Mouse (Mus musculus): ENCODE data around the gene Sirpb1b. TPM values are rescaled to one million over a fixed set of nuclear protein-coding genes. Genes with fewer than 3 reads are reported as not detected.
"Not testable (repeated sequence)": the region's sequence is repeated elsewhere in the genome, so short reads cannot be mapped to it uniquely, and the experiment has no call there.

Gene Sirpb1b
- polyA plus RNA-seq (2015; fragmentation: Nextera tagmentation; extraction: Ambion mirVana) = 0.59 and 0.94 TPM in 2 replicates

- WGBS (ENCODE audit: insufficient replicate concordance) = no CpG with 5 or more reads among the region's 1 CpGs
- H3K36me3 ChIP-seq (replicated peaks; ENCODE audit: insufficient read depth, low read length); H3K27ac ChIP-seq (ENCODE audit: low read depth); H3K4me2 ChIP-seq (ENCODE audit: low read depth, low read length); DNase-seq; H3K27me3 ChIP-seq (ENCODE audit: insufficient read depth, low read length); H3K4me3 ChIP-seq (ENCODE audit: low read depth, low read length); H3K9ac ChIP-seq (replicated peaks); H3K4me1 ChIP-seq (ENCODE audit: insufficient read depth); H3K9me3 ChIP-seq (ENCODE audit: low read length): not testable (repeated sequence)
- ATAC-seq = peak; percentile 55
Measured at GRCm38 (mm10) chr3:15574887-15575286, at the start of gene Sirpb1b. Gene Sirpb1b, minus strand, starts transcription at chr3:15575065.

DNA sequence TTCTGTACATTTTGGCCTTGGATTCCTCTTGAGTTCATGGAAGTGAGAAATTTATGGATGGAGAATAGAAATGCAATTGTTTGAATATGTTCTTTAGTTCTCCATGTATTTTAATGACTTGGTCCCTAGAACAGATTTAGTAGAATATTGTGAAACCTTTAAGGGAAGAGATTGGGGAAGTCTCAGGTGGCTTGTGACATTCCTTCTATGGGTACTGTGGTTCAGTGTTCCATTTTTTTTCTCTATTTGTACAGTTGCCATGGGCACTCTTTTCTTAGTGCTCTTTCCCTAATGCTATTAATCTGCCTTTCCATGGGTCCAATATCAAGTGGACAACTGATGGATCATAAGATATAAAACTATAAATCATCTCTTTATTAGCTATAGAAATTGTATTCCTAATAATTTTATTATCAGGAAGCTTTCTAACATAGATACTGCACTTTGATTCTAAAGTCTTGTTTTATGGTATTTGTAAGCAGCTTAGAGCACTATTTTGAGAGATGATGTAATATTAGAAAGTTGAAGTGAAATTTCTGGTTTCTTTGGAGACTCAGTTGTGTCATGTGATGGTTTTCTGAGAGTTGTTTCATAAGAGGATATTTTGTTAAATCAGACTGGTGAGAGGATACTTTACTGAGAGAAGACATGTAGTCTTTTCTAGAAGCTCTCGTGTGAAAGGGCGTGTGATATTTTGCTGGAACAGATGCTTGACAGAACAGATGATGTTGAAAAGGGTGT is 15.7 kb upstream of the Sirpb1b start:
- ATAC-seq; H3K9me3 ChIP-seq (ENCODE audit: low read length); H3K4me1 ChIP-seq (ENCODE audit: insufficient read depth); H3K36me3 ChIP-seq (replicated peaks; ENCODE audit: insufficient read depth, low read length); H3K9ac ChIP-seq (replicated peaks); H3K4me3 ChIP-seq (ENCODE audit: low read depth, low read length); H3K4me2 ChIP-seq (ENCODE audit: low read depth, low read length); H3K27me3 ChIP-seq (ENCODE audit: insufficient read depth, low read length); H3K27ac ChIP-seq (ENCODE audit: low read depth); DNase-seq: not testable (repeated sequence)
- 77% methylated on average over 2 of the region's 2 CpGs for whole genome bisulfite sequencing (ENCODE audit: insufficient replicate concordance)

GRCm38 (mm10) chr3:15586665-15587064 is 11.8 kb upstream of the Sirpb1b start:
- H3K4me1 ChIP-seq (ENCODE audit: insufficient read depth); H3K27ac ChIP-seq (ENCODE audit: low read depth); DNase-seq; H3K4me3 ChIP-seq (ENCODE audit: low read depth, low read length); H3K27me3 ChIP-seq (ENCODE audit: insufficient read depth, low read length); H3K9me3 ChIP-seq (ENCODE audit: low read length); H3K9ac ChIP-seq (replicated peaks); H3K4me2 ChIP-seq (ENCODE audit: low read depth, low read length); ATAC-seq; H3K36me3 ChIP-seq (replicated peaks; ENCODE audit: insufficient read depth, low read length): not testable (repeated sequence)
- 46% methylated on average over 1 of the region's 1 CpGs for WGBS (ENCODE audit: insufficient replicate concordance)

- DNase-seq = no peak
- no peak for ATAC-seq
- Histone ChIP-seq H3K9me3 (ENCODE audit: low read length) (0 out of 2 replicates have a peak, but pooled peaks cover 2% of the 10 kb centered on the region), H3K27me3 (ENCODE audit: insufficient read depth, low read length) (no peaks in the 10 kb centered on the region), H3K36me3 (replicated peaks; ENCODE audit: insufficient read depth, low read length) (no peaks in the 10 kb centered on the region), H3K4me2 (ENCODE audit: low read depth, low read length) (no peak overlapping the region), H3K9ac (replicated peaks) (no peak overlapping the region), H3K4me3 (ENCODE audit: low read depth, low read length) (no peak overlapping the region), H3K4me1 (ENCODE audit: insufficient read depth) (no peaks in the 10 kb centered on the region), H3K27ac (ENCODE audit: low read depth) (no peak overlapping the region)
- 74% methylated on average over 1 of the region's 1 CpGs for WGBS (ENCODE audit: insufficient replicate concordance)
- no peak for TF ChIP-seq EP300 (IDR thresholded peaks at IDR 0.05; ENCODE audit: low read depth)
Measured at GRCm38 (mm10) chr3:15583452-15583851, 8.6 kb upstream of the Sirpb1b start.

GRCm38 (mm10) chr3:15582948-15583347 is 8.1 kb upstream of the Sirpb1b start:
- not testable (repeated sequence) for H3K4me2 ChIP-seq (ENCODE audit: low read depth, low read length); H3K27me3 ChIP-seq (ENCODE audit: insufficient read depth, low read length); H3K36me3 ChIP-seq (replicated peaks; ENCODE audit: insufficient read depth, low read length); H3K4me1 ChIP-seq (ENCODE audit: insufficient read depth); H3K9me3 ChIP-seq (ENCODE audit: low read length); ATAC-seq; H3K4me3 ChIP-seq (ENCODE audit: low read depth, low read length); H3K9ac ChIP-seq (replicated peaks); DNase-seq; H3K27ac ChIP-seq (ENCODE audit: low read depth)
- WGBS (ENCODE audit: insufficient replicate concordance) = 65% methylated on average over 3 of the region's 3 CpGs

DNA sequence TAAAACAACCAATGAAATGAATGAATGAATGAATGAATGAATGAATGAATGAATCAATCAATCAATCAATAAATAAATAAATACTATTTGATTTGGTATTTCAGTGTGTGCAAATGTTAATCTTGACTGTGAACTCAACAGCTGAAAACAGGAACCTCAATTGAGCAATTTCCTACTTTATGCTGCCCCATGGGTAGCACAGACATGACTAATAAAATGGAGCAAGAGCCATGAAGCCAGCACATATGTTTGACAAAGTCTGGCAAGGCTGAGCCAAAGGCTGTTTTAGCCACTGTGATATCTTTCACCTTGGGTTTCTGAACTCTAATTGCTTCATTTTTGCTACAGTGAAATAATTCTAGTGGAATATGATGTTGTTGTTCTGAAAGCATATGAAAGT is 1.6 kb upstream of the Sirpb1b start:
- not testable (repeated sequence) for H3K4me2 ChIP-seq (ENCODE audit: low read depth, low read length); H3K4me1 ChIP-seq (ENCODE audit: insufficient read depth); H3K36me3 ChIP-seq (replicated peaks; ENCODE audit: insufficient read depth, low read length); H3K27ac ChIP-seq (ENCODE audit: low read depth); H3K4me3 ChIP-seq (ENCODE audit: low read depth, low read length); H3K9me3 ChIP-seq (ENCODE audit: low read length); H3K27me3 ChIP-seq (ENCODE audit: insufficient read depth, low read length); H3K9ac ChIP-seq (replicated peaks); DNase-seq
- ATAC-seq = peak; percentile 77

DNA sequence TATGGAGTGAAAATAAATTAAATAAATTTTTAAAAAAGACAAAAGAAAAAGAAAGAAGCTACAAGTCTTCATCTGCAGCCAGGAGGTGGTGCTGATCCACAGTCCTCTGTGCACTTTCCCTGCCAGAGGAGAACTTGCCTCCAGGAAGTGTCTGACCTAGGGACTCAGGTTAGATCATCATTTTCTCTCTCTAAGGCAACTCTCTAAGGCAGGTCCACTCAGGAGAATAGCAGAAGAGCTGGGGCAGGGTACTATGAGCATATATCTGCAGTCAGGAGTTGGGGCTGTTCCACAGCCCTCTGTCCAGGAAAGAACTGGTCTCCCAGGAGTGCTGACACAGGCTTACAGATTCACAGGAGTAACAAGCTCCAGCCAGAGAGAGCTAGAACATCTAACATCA is 46.3 kb downstream of the Sirpb1b start:
- no peak overlapping the region for H3K27ac ChIP-seq (ENCODE audit: low read depth)

DNA sequence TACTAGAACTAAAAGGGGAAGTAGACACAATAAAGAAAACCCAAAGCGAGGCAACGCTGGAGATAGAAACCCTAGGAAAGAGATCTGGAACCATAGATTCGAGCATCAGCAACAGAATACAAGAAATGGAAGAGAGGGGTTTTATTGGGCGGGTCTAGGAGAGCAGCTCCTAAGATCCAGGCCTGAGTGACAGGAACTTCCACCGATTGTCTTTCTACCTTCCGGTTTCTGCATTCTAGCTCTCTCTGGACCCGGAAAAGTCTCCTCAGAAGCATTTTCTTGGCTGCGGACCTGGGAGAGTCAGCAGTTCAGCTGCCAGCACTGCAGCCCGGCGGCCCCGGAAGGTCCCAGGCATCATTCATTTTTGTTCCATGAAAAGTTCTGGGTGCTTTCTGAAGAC is 61.3 kb downstream of the Sirpb1b start:
- H3K27me3 ChIP-seq (ENCODE audit: insufficient read depth, low read length); DNase-seq; H3K27ac ChIP-seq (ENCODE audit: low read depth); H3K36me3 ChIP-seq (replicated peaks; ENCODE audit: insufficient read depth, low read length); H3K9me3 ChIP-seq (ENCODE audit: low read length); H3K4me1 ChIP-seq (ENCODE audit: insufficient read depth); ATAC-seq; H3K4me2 ChIP-seq (ENCODE audit: low read depth, low read length); H3K9ac ChIP-seq (replicated peaks); H3K4me3 ChIP-seq (ENCODE audit: low read depth, low read length): not testable (repeated sequence)
- WGBS (ENCODE audit: insufficient replicate concordance) = 73% methylated on average over 9 of the region's 11 CpGs

More for the DNA sequence above, 46.3 kb downstream of the Sirpb1b start:
- H3K4me1 ChIP-seq (ENCODE audit: insufficient read depth) = no peaks in the 10 kb centered on the region
- H3K4me3 ChIP-seq (ENCODE audit: low read depth, low read length) = no peak overlapping the region
- H3K27me3 ChIP-seq (ENCODE audit: insufficient read depth, low read length) = no peaks in the 10 kb centered on the region
- H3K4me2 ChIP-seq (ENCODE audit: low read depth, low read length) = no peak overlapping the region
- H3K36me3 ChIP-seq (replicated peaks; ENCODE audit: insufficient read depth, low read length) = no peaks in the 10 kb centered on the region
- no peak overlapping the region for H3K9ac ChIP-seq (replicated peaks)
- no peak for TF ChIP-seq CTCF (IDR thresholded peaks at IDR 0.05; ENCODE audit: low read depth)
- TF ChIP-seq EP300 (IDR thresholded peaks at IDR 0.05; ENCODE audit: low read depth) = no peak
- no peaks in the 10 kb centered on the region for H3K9me3 ChIP-seq (ENCODE audit: low read length)
- ATAC-seq = no peak
- no peak for DNase-seq

GRCm38 (mm10) chr3:15507792-15508321 is 67.0 kb downstream of the Sirpb1b start:
- H3K9me3 ChIP-seq (ENCODE audit: low read length); H3K9ac ChIP-seq (replicated peaks); DNase-seq; H3K27ac ChIP-seq (ENCODE audit: low read depth); H3K36me3 ChIP-seq (replicated peaks; ENCODE audit: insufficient read depth, low read length); H3K4me3 ChIP-seq (ENCODE audit: low read depth, low read length); H3K27me3 ChIP-seq (ENCODE audit: insufficient read depth, low read length); ATAC-seq; H3K4me1 ChIP-seq (ENCODE audit: insufficient read depth); H3K4me2 ChIP-seq (ENCODE audit: low read depth, low read length): not testable (repeated sequence)
- 67% methylated on average over 3 of the region's 3 CpGs for WGBS (ENCODE audit: insufficient replicate concordance)

DNA sequence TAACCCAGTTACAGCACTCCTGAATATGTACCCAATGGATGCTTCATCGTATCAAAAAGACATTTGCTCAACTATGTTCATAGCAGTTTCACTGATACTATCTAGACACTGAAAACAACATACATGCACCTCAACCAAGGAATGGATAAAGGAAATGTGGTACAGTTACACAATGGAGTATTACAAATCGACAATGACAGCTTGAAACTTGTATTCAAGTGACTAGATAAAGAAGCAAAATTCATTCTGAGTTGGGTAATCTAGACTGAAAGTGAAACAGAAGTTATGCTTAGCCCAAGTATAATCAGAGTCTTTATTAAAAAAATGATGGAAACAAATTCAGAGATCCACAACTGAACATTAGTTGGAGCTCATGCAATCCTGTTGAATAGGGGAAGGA is 100.0 kb downstream of the Sirpb1b start:
- not testable (repeated sequence) for DNase-seq; ATAC-seq; H3K4me3 ChIP-seq (ENCODE audit: low read depth, low read length); H3K4me1 ChIP-seq (ENCODE audit: insufficient read depth); H3K27me3 ChIP-seq (ENCODE audit: insufficient read depth, low read length); H3K9me3 ChIP-seq (ENCODE audit: low read length); H3K36me3 ChIP-seq (replicated peaks; ENCODE audit: insufficient read depth, low read length); H3K27ac ChIP-seq (ENCODE audit: low read depth); H3K4me2 ChIP-seq (ENCODE audit: low read depth, low read length); H3K9ac ChIP-seq (replicated peaks)
- WGBS (ENCODE audit: insufficient replicate concordance) = 80% methylated on average over 1 of the region's 2 CpGs
